Mouse (Mus musculus) heart, embryonic 11.5 days (tissue): ENCODE data around the gene Tom1l2. TPM values are rescaled to one million over a fixed set of nuclear protein-coding genes. Genes with fewer than 3 reads are reported as not detected.

ENCODE experiments used
- ATAC-seq: fragments of 200-750 bp; cut with Nextera tagmentation; replicated peaks from 2 replicates; pipeline ENCODE4 v1.8.0; 2017; ENCODE audit warnings: moderate library complexity; ENCODE audit not compliant: insufficient number of reproducible peaks, low FRiP score, low TSS enrichment
- H3K27ac ChIP-seq: fragments of 300-500 bp; sonication (generic); 2 replicates; pipeline ENCODE4 v1.5.1; 2014; ENCODE audit warnings: mild to moderate bottlenecking, low read depth, low read length
- H3K27me3 ChIP-seq: fragments of 300-500 bp; sonication (generic); 2 replicates; pipeline ENCODE4 v1.6.1; 2014; ENCODE audit warnings: mild to moderate bottlenecking, low read length, mixed read lengths; ENCODE audit not compliant: control insufficient read depth, insufficient read depth
- H3K36me3 ChIP-seq: fragments of 300-500 bp; sonication (generic); 2 replicates; pipeline ENCODE4 v1.6.1; 2014; ENCODE audit warnings: mild to moderate bottlenecking, low read length, moderate library complexity, mixed read lengths; ENCODE audit not compliant: control insufficient read depth, insufficient read depth
- H3K4me1 ChIP-seq: fragments of 300-500 bp; sonication (generic); 2 replicates; pipeline ENCODE4 v1.6.1; 2014; ENCODE audit warnings: low read length; ENCODE audit not compliant: control insufficient read depth, insufficient read depth
- H3K4me2 ChIP-seq: fragments of 300-500 bp; sonication (generic); 2 replicates; pipeline ENCODE4 v1.6.1; 2014; ENCODE audit warnings: mild to moderate bottlenecking, moderate library complexity
- H3K4me3 ChIP-seq: fragments of 300-500 bp; sonication (generic); 2 replicates; pipeline ENCODE4 v1.5.1; 2014; ENCODE audit warnings: low read depth, low read length
- H3K9ac ChIP-seq: fragments of 300-500 bp; sonication (generic); 2 replicates; pipeline ENCODE4 v1.6.1; 2014; ENCODE audit warnings: mild to moderate bottlenecking, low read depth, low read length, moderate library complexity
- H3K9me3 ChIP-seq: fragments of 300-500 bp; sonication (generic); replicated peaks from 2 replicates; pipeline ENCODE4 v1.6.1; 2016; ENCODE audit warnings: low read length; ENCODE audit not compliant: control insufficient read depth
- WGBS: fragments of 180-500 bp; shearing (Covaris S2); extraction: QIAGEN DNeasy Blood & Tissue Kit; methylation state at CpG from one replicate; pipeline ENCODE4 v1.1.7; 2014; ENCODE audit not compliant: insufficient replicate concordance; 5-methylcytosine and 5-hydroxymethylcytosine counted together
- polyA plus RNA-seq: library from polyadenylated mRNA; unstranded; fragments of >200 nt; fragmentation: Nextera tagmentation; extraction: Ambion mirVana; gene quantifications from 2 replicates; pipeline ENCODE4 v1.2.1, GENCODE M21; 2014

Gene Tom1l2
- polyA plus RNA-seq, 1 experiment from 2014 or later: 16.0 TPM

DNA sequence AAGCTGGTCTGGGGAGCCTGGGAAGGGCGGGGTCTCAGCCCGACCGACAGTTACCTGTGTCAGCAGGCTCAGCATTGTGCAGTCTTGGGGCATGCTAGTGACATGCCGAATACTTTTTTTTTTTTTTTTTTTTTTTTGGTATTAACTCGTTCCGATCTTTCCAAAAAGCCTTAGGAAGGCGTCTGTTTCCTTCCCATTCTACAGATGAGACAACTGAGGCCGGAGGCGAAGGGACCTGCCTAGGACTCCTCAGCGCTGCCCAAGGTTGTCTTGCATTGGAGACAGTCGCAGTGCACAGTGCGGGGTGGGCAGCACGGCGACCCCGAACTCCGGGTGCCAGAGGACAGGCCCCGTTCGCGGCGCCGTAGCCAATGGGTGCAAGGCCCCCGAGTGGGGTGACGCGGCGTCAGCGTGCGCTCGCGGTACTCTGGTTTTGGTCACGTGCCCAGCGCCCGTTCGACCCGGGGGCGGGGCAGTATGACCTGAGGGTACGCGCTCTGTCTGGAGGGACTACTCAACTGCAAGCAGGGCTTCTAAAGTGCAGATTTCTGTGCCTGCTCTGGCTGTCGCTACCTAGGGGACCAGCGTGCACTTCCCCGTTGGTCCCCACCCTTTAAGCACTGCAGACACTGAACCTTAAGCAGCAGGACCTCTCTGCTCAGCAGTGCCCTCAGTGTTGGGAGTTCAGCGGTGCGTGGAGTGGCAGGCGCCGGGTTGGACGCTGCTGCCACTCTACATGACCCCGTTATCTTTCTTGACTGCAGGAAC, 130.1 kb downstream of the Tom1l2 start, which contains the start of gene Srebf1:
Gene Srebf1, minus strand, starts transcription at position 113 of the 768 bp plus-strand sequence.
- Histone ChIP-seq H3K4me2 (peak within 1 kb of the TSS; percentile 64), H3K4me1 (peaks cover 24% of the 10 kb centered on the region), H3K27ac (peak within 1 kb of the TSS; percentile 78), H3K27me3 (no peaks in the 10 kb centered on the region), H3K9ac (peak within 1 kb of the TSS; percentile 53), H3K4me3 (peak within 1 kb of the TSS; percentile 39), H3K36me3 (no peaks in the 10 kb centered on the region; the same call in 1 of the 2 replicates), H3K9me3 (no peaks in the 10 kb centered on the region)
- 4% methylated on average over 46 of the region's 46 CpGs for WGBS
- peak; percentile 71 for ATAC-seq

- Histone ChIP-seq H3K27ac (no peak overlapping the region), H3K4me3 (peak overlapping the region; percentile 39), H3K27me3 (no peaks in the 10 kb centered on the region), H3K4me1 (peaks cover 24% of the 10 kb centered on the region), H3K9ac (peak overlapping the region; percentile 53; the same call in 1 of the 2 replicates), H3K9me3 (no peaks in the 10 kb centered on the region), H3K4me2 (peak overlapping the region; percentile 64), H3K36me3 (no peaks in the 10 kb centered on the region; the same call in 1 of the 2 replicates)
- ATAC-seq: no peak
- 49% methylated on average over 3 of the region's 3 CpGs for WGBS
Measured at GRCm38 (mm10) chr11:60222085-60222468, 130.6 kb downstream of the Tom1l2 start.

- Histone ChIP-seq H3K4me3 (no peak overlapping the region), H3K4me2 (no peak overlapping the region), H3K36me3 (no peaks in the 10 kb centered on the region; the same call in 1 of the 2 replicates), H3K9me3 (no peaks in the 10 kb centered on the region), H3K27me3 (no peaks in the 10 kb centered on the region), H3K9ac (no peak overlapping the region), H3K4me1 (peaks cover 24% of the 10 kb centered on the region), H3K27ac (no peak overlapping the region)
- WGBS: 86% methylated on average over 6 of the region's 6 CpGs
- no peak for ATAC-seq
Measured at GRCm38 (mm10) chr11:60221425-60221824, 131.3 kb downstream of the Tom1l2 start.

GRCm38 (mm10) chr11:60220291-60220804, 132.4 kb downstream of the Tom1l2 start:
- H3K27me3 ChIP-seq: no peaks in the 10 kb centered on the region
- peaks cover 24% of the 10 kb centered on the region for H3K4me1 ChIP-seq
- peak overlapping the region; percentile 82 for H3K27ac ChIP-seq
- H3K9ac ChIP-seq: peak overlapping the region; percentile 85
- H3K9me3 ChIP-seq: no peaks in the 10 kb centered on the region
- WGBS: under 1% methylated on average over 46 of the region's 46 CpGs
- H3K36me3 ChIP-seq: no peaks in the 10 kb centered on the region; the same call in 1 of the 2 replicates
- ATAC-seq: peak; percentile 72
- peak overlapping the region; percentile 67 for H3K4me3 ChIP-seq
- H3K4me2 ChIP-seq: peak overlapping the region; percentile 86

DNA sequence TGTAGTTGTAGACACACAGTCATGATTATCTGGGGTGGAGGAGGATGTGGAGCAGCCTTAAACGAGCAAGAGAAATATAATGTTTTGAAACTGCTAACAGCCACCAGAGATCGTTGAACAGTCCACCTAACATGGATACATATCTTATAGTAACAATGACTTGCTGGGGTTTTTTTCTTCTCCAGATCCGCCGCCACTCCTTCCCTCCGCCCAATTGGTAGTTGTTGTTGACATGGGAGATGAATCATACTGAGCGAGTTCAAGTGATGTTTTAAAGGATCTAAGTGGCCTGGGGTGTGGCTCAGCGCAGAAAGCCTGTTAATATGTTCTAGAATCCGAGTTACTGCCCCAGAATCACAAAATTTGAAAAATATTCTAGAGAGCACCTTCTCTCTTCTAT, 133.1 kb downstream of the Tom1l2 start:
- peak overlapping the region; percentile 67 for H3K4me3 ChIP-seq
- H3K9ac ChIP-seq: peak overlapping the region; percentile 85
- H3K9me3 ChIP-seq: no peaks in the 10 kb centered on the region
- no peaks in the 10 kb centered on the region for H3K27me3 ChIP-seq
- H3K27ac ChIP-seq: peak overlapping the region; percentile 82
- 34% methylated on average over 8 of the region's 8 CpGs for whole genome bisulfite sequencing
- peak overlapping the region; percentile 86 for H3K4me2 ChIP-seq
- no peaks in the 10 kb centered on the region; the same call in 1 of the 2 replicates for H3K36me3 ChIP-seq
- ATAC-seq: no peak
- peaks cover 24% of the 10 kb centered on the region for H3K4me1 ChIP-seq

- Histone ChIP-seq H3K9ac (no peak overlapping the region), H3K27ac (no peak overlapping the region), H3K4me2 (no peak overlapping the region), H3K27me3 (no peaks in the 10 kb centered on the region), H3K4me3 (no peak overlapping the region), H3K36me3 (no peaks in the 10 kb centered on the region; the same call in 1 of the 2 replicates), H3K9me3 (no peaks in the 10 kb centered on the region), H3K4me1 (peaks cover 26% of the 10 kb centered on the region)
- 71% methylated on average over 7 of the region's 7 CpGs for WGBS
- ATAC-seq: no peak
Measured at GRCm38 (mm10) chr11:60217467-60217866, 135.2 kb downstream of the Tom1l2 start.

GRCm38 (mm10) chr11:60216671-60217070, 136.0 kb downstream of the Tom1l2 start:
- no peaks in the 10 kb centered on the region for H3K9me3 ChIP-seq
- H3K36me3 ChIP-seq: no peaks in the 10 kb centered on the region; the same call in 1 of the 2 replicates
- no peak for ATAC-seq
- H3K27ac ChIP-seq: no peak overlapping the region
- H3K4me2 ChIP-seq: no peak overlapping the region
- no peak overlapping the region for H3K9ac ChIP-seq
- no peak overlapping the region for H3K4me3 ChIP-seq
- 93% methylated on average over 1 of the region's 1 CpGs for WGBS
- peaks cover 34% of the 10 kb centered on the region for H3K4me1 ChIP-seq
- H3K27me3 ChIP-seq: no peaks in the 10 kb centered on the region

GRCm38 (mm10) chr11:60213266-60213665, 139.4 kb downstream of the Tom1l2 start:
- H3K9me3 ChIP-seq: no peaks in the 10 kb centered on the region
- 70% methylated on average over 6 of the region's 6 CpGs for WGBS
- H3K27me3 ChIP-seq: no peaks in the 10 kb centered on the region
- H3K4me1 ChIP-seq: peaks cover 49% of the 10 kb centered on the region
- no peaks in the 10 kb centered on the region; the same call in 1 of the 2 replicates for H3K36me3 ChIP-seq
- no peak for ATAC-seq
- peak overlapping the region; percentile 3; the same call in 1 of the 2 replicates for H3K9ac ChIP-seq
- no peak overlapping the region for H3K4me3 ChIP-seq
- no peak overlapping the region for H3K27ac ChIP-seq
- no peak overlapping the region for H3K4me2 ChIP-seq
